Mouse (Mus musculus): ENCODE data around the gene Gm20517.

DNA sequence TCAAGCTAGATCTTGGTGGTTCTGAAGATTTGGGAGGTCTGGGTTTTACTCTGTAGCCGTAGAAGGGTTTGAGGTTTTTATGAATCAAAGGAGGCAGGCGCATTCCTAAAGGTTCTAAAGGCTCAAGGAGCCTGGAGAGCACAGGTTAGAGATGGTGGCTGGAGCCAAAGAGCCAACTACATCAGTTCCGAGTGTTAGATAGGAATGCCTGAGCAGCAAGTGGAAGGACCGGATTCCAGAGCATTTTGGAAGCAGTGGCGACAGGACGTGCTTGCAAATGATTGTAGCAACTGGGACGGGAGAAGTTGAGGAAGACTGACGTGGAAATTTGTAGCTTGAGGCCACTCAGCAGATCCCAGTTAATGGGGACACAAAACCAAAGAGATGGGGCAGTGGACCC, 37.4 kb upstream of the Gm20517 start:
- TF ChIP-seq UBTF (IDR thresholded peaks at IDR 0.05; ENCODE audit: borderline replicate concordance, insufficient read depth, low read depth, low read length) (no peak), MAFK (IDR thresholded peaks at IDR 0.05; ENCODE audit: borderline replicate concordance, low read depth, low read length) (no peak), MAZ (IDR thresholded peaks at IDR 0.05; ENCODE audit: low read depth, low read length) (no peak), CTCF (IDR thresholded peaks at IDR 0.05 in 2 of 3, conservative IDR thresholded peaks at IDR 0.05 in 1 of 3; ENCODE audit: control insufficient read depth in 1 of 3, insufficient read depth in 1 of 3, low read depth in 2 of 3, low read length in 3 of 3, poor library complexity in 1 of 3, severe bottlenecking in 1 of 3) (no peak), ETS1 (IDR thresholded peaks at IDR 0.05; ENCODE audit: low read depth, low read length) (no peak), MXI1 (IDR thresholded peaks at IDR 0.05; ENCODE audit: low read depth, low read length) (no peak), MAX (IDR thresholded peaks at IDR 0.05; ENCODE audit: low read length) (no peak), TAL1 (IDR thresholded peaks at IDR 0.05; ENCODE audit: low read length) (no peak), ZMIZ1 (IDR thresholded peaks at IDR 0.05; ENCODE audit: low read depth, low read length) (no peak), ZKSCAN1 (IDR thresholded peaks at IDR 0.05; ENCODE audit: low read depth, low read length) (no peak), ZNF384 (IDR thresholded peaks at IDR 0.05; ENCODE audit: low read depth, low read length) (no peak), JUND (IDR thresholded peaks at IDR 0.05; ENCODE audit: low read depth, low read length) (no peak), CHD2 (IDR thresholded peaks at IDR 0.05; ENCODE audit: low read length) (no peak)
